Mouse (Mus musculus): ENCODE data around the gene Myo1b. TPM values are rescaled to one million over a fixed set of nuclear protein-coding genes. Genes with fewer than 3 reads are reported as not detected.

Gene Myo1b
- polyA plus RNA-seq, 2 experiments = 53.5 to 107 TPM

GRCm38 (mm10) chr1:51820520-51820919, 95.4 kb downstream of the Myo1b start:
- no peak for DNase-seq (ENCODE audit: low spot score)
- ATAC-seq (ENCODE audit: low FRiP score, low read depth) = no peak
- Histone ChIP-seq H3K36me3 (ENCODE audit: control insufficient read depth, insufficient read depth, low read length) (peaks cover 18% of the 10 kb centered on the region), H3K4me3 (replicated peaks; ENCODE audit: low read length) (no peak overlapping the region), H3K27ac (replicated peaks; ENCODE audit: low read depth, low read length) (no peak overlapping the region), H3K9ac (ENCODE audit: low read depth, low read length, severe bottlenecking) (no peak overlapping the region), H3K4me1 (ENCODE audit: control insufficient read depth, insufficient read depth, low read length) (peaks cover 21% of the 10 kb centered on the region), H3K4me2 (replicated peaks; ENCODE audit: low read depth, low read length, severe bottlenecking) (no peak overlapping the region), H3K27me3 (ENCODE audit: control insufficient read depth, insufficient read depth, low read length) (no peaks in the 10 kb centered on the region), H3K9me3 (ENCODE audit: control insufficient read depth, low read length) (no peaks in the 10 kb centered on the region)
- WGBS = 90% methylated on average over 6 of the region's 6 CpGs
- TF ChIP-seq POLR2A (IDR thresholded peaks at IDR 0.05; ENCODE audit: borderline replicate concordance, extremely low read depth, insufficient read depth, insufficient read length) = no peak

GRCm38 (mm10) chr1:51820013-51820441, 95.8 kb downstream of the Myo1b start:
- TF ChIP-seq POLR2A (IDR thresholded peaks at IDR 0.05; ENCODE audit: borderline replicate concordance, extremely low read depth, insufficient read depth, insufficient read length) = no peak
- ATAC-seq (ENCODE audit: low FRiP score, low read depth) = no peak
- no peak overlapping the region for H3K9ac ChIP-seq (ENCODE audit: low read depth, low read length, severe bottlenecking)
- no peaks in the 10 kb centered on the region for H3K9me3 ChIP-seq (ENCODE audit: control insufficient read depth, low read length)
- H3K4me2 ChIP-seq (replicated peaks; ENCODE audit: low read depth, low read length, severe bottlenecking) = no peak overlapping the region
- H3K36me3 ChIP-seq (ENCODE audit: control insufficient read depth, insufficient read depth, low read length) = peaks cover 19% of the 10 kb centered on the region
- 58% methylated on average over 7 of the region's 7 CpGs for WGBS
- H3K4me1 ChIP-seq (ENCODE audit: control insufficient read depth, insufficient read depth, low read length) = peaks cover 21% of the 10 kb centered on the region
- H3K27me3 ChIP-seq (ENCODE audit: control insufficient read depth, insufficient read depth, low read length) = no peaks in the 10 kb centered on the region
- no peak for DNase-seq (ENCODE audit: low spot score)
- H3K4me3 ChIP-seq (replicated peaks; ENCODE audit: low read length) = no peak overlapping the region
- H3K27ac ChIP-seq (replicated peaks; ENCODE audit: low read depth, low read length) = no peak overlapping the region

GRCm38 (mm10) chr1:51815636-51816035, 100.2 kb downstream of the Myo1b start:
- Histone ChIP-seq H3K36me3 (ENCODE audit: control insufficient read depth, insufficient read depth, low read length) (peaks cover 19% of the 10 kb centered on the region), H3K9ac (ENCODE audit: low read depth, low read length, severe bottlenecking) (no peak overlapping the region), H3K27me3 (ENCODE audit: control insufficient read depth, insufficient read depth, low read length) (no peaks in the 10 kb centered on the region), H3K27ac (replicated peaks; ENCODE audit: low read depth, low read length) (no peak overlapping the region), H3K4me2 (replicated peaks; ENCODE audit: low read depth, low read length, severe bottlenecking) (no peak overlapping the region), H3K4me3 (replicated peaks; ENCODE audit: low read length) (no peak overlapping the region), H3K9me3 (ENCODE audit: control insufficient read depth, low read length) (no peaks in the 10 kb centered on the region), H3K4me1 (ENCODE audit: control insufficient read depth, insufficient read depth, low read length) (peaks cover 6% of the 10 kb centered on the region; the same call in 1 of the 2 replicates)
- DNase-seq (ENCODE audit: low spot score) (no peak), ATAC-seq (ENCODE audit: low FRiP score, low read depth) (no peak)
- TF ChIP-seq POLR2A (IDR thresholded peaks at IDR 0.05; ENCODE audit: borderline replicate concordance, extremely low read depth, insufficient read depth, insufficient read length) = no peak
- WGBS = 39% methylated on average over 1 of the region's 1 CpGs

GRCm38 (mm10) chr1:51814854-51815630, 100.8 kb downstream of the Myo1b start:
- ATAC-seq (ENCODE audit: low FRiP score, low read depth) = 0 out of 2 replicates have a peak, but pooled peaks have one; percentile 37

GRCm38 (mm10) chr1:51808847-51809246, 107.0 kb downstream of the Myo1b start:
- ATAC-seq (ENCODE audit: low FRiP score, low read depth) = no peak
- Histone ChIP-seq H3K27me3 (ENCODE audit: control insufficient read depth, insufficient read depth, low read length) (no peaks in the 10 kb centered on the region), H3K4me1 (ENCODE audit: control insufficient read depth, insufficient read depth, low read length) (peaks cover 12% of the 10 kb centered on the region), H3K9ac (ENCODE audit: low read depth, low read length, severe bottlenecking) (no peak overlapping the region), H3K9me3 (ENCODE audit: control insufficient read depth, low read length) (no peaks in the 10 kb centered on the region), H3K4me2 (replicated peaks; ENCODE audit: low read depth, low read length, severe bottlenecking) (no peak overlapping the region), H3K36me3 (ENCODE audit: control insufficient read depth, insufficient read depth, low read length) (0 out of 2 replicates have a peak, but pooled peaks cover 4% of the 10 kb centered on the region), H3K27ac (replicated peaks; ENCODE audit: low read depth, low read length) (no peak overlapping the region), H3K4me3 (replicated peaks; ENCODE audit: low read length) (no peak overlapping the region)
- 74% methylated on average over 10 of the region's 10 CpGs for WGBS
- no peak for DNase-seq (ENCODE audit: low spot score)
- no peak for TF ChIP-seq POLR2A (IDR thresholded peaks at IDR 0.05; ENCODE audit: borderline replicate concordance, extremely low read depth, insufficient read depth, insufficient read length)

More at GRCm38 (mm10) chr1:51814854-51815630, 100.8 kb downstream of the Myo1b start:
- no peak overlapping the region for H3K4me2 ChIP-seq (replicated peaks; ENCODE audit: low read depth, low read length, severe bottlenecking)
- TF ChIP-seq POLR2A (IDR thresholded peaks at IDR 0.05; ENCODE audit: borderline replicate concordance, extremely low read depth, insufficient read depth, insufficient read length) = no peak
- peaks cover 2% of the 10 kb centered on the region; the same call in 1 of the 2 replicates for H3K4me1 ChIP-seq (ENCODE audit: control insufficient read depth, insufficient read depth, low read length)
- no peaks in the 10 kb centered on the region for H3K27me3 ChIP-seq (ENCODE audit: control insufficient read depth, insufficient read depth, low read length)
- H3K9ac ChIP-seq (ENCODE audit: low read depth, low read length, severe bottlenecking) = no peak overlapping the region
- peaks cover 19% of the 10 kb centered on the region for H3K36me3 ChIP-seq (ENCODE audit: control insufficient read depth, insufficient read depth, low read length)
- no peaks in the 10 kb centered on the region for H3K9me3 ChIP-seq (ENCODE audit: control insufficient read depth, low read length)
- no peak for DNase-seq (ENCODE audit: low spot score)
- 64% methylated on average over 5 of the region's 5 CpGs for WGBS
- no peak overlapping the region for H3K27ac ChIP-seq (replicated peaks; ENCODE audit: low read depth, low read length)
- H3K4me3 ChIP-seq (replicated peaks; ENCODE audit: low read length) = no peak overlapping the region

Data from limb, embryonic 14.5 days (tissue).